Mouse (Mus musculus): ENCODE data around the gene Hfe2.

Hfe2 gene

DNA sequence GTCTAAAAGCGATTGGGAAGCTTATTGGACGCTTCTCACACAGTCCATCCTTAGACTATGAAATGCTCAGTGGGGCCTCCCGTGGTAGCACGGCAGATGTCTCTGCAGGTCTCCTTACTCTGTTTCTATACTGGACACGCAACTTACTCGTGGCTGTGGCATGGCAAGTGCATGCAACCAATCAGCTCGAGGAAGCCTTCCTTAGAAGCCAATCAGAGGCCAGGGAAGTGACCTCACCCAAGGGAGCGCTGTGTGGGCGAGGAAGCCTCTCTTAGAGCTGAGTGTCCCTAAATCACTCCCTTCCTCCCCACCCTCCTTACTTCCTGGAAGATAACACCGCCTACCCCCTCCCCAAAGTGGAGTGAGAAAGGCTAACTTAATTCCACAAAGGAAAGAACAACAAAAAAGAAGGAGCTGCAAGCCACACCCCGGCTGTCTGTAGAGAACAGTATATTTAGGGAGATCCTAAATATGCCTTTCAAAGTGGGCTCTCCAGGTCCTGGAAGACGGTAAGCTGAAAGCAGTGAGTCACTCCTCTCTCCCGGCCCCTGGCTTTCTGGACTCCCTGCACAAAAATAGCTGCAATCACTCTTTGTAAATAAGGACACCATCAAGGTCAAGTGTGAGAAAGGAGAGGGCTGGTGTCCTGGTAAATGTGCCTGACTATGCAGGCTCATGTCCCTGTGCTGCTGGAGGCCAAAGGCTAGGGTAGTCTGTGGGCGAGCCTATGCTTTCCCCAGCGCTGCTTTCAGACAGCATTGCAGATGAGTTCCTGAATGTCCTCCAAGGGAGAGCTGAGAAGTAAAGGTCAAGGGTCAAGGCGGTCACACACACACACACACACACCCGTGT is 51.9 kb downstream of the Hfe2 start, which contains the start of gene Gm16253:
TSS of gene Gm16253 (plus strand) at position 295 of the 852 bp plus-strand sequence.
- DNase-seq: peak; percentile 83

DNA sequence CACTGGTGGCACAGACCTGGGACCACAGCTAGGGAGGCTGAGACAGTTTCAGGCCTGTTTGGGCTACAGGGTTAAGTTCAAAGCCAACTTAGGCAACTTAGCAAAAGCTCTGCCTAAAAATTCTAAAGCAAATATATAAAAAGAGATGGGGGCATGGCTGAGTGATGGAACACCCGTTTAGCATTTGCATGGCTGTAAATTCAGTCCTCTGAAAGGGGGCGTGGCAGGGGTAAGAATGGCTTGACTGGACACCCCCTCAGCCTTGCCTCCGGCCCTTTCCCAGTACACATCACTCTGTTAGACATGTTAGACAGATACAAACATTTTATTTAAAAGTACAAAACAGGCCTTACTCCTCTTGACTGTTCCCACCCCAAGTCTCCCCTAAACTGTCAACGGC is 52.6 kb downstream of the Hfe2 start:
- no peak for DNase-seq
